Mouse (Mus musculus) heart, embryonic 14.5 days (tissue): Measurements from ENCODE around the gene Wdr26. TPM values are rescaled to one million over a fixed set of nuclear protein-coding genes. Genes with fewer than 3 reads are reported as not detected.

ENCODE experiments used
- ATAC-seq: fragments of 200-750 bp; cut with Nextera tagmentation; 2 replicates; pipeline ENCODE4 v1.8.0; 2017; ENCODE audit warnings: low read depth, moderate TSS enrichment; ENCODE audit not compliant: insufficient number of reproducible peaks, insufficient read depth, low FRiP score
- H3K27ac ChIP-seq, 2 experiments: fragments of 200-500 bp in 1 of 2; fragments of 300-500 bp in 1 of 2; sonication (generic) in 1 of 2; replicated peaks in 1 of 2; 2 replicates each; pipeline ENCODE4 v1.5.1; 2012 to 2014; ENCODE audit warnings: low read depth in 2 of 2, low read length in 2 of 2, control low read depth in 1 of 2, mild to moderate bottlenecking in 1 of 2, mixed read lengths in 1 of 2; ENCODE audit not compliant: control insufficient read depth in 1 of 2, insufficient read depth in 1 of 2
- H3K27me3 ChIP-seq: fragments of 300-500 bp; sonication (generic); 2 replicates; pipeline ENCODE4 v1.6.1; 2014; ENCODE audit warnings: mild to moderate bottlenecking, low read length, control low read depth; ENCODE audit not compliant: control insufficient read depth, insufficient read depth
- H3K36me3 ChIP-seq: fragments of 300-500 bp; sonication (generic); 2 replicates; pipeline ENCODE4 v1.6.1; 2014; ENCODE audit warnings: mild to moderate bottlenecking, control low read depth, low read length, mixed read lengths; ENCODE audit not compliant: control insufficient read depth, insufficient read depth
- H3K4me1 ChIP-seq, 2 experiments: fragments of 200-500 bp in 1 of 2; fragments of 300-500 bp in 1 of 2; sonication (generic) in 1 of 2; 2 replicates each; pipeline ENCODE4 v1.6.1; 2012 to 2014; ENCODE audit warnings: low read length in 2 of 2, control low read depth in 1 of 2, mixed read lengths in 1 of 2; ENCODE audit not compliant: control insufficient read depth in 2 of 2, insufficient read depth in 2 of 2
- H3K4me2 ChIP-seq: fragments of 300-500 bp; sonication (generic); 2 replicates; pipeline ENCODE4 v1.6.1; 2014; ENCODE audit warnings: mild to moderate bottlenecking, low read length
- H3K4me3 ChIP-seq, 2 experiments: fragments of 200-500 bp in 1 of 2; fragments of 300-500 bp in 1 of 2; sonication (generic) in 1 of 2; 2 replicates each; pipeline ENCODE4 v1.5.1; 2012 to 2014; ENCODE audit warnings: low read length in 2 of 2, mild to moderate bottlenecking in 2 of 2, control low read depth in 1 of 2, low read depth in 1 of 2, moderate library complexity in 1 of 2; ENCODE audit not compliant: control insufficient read depth in 1 of 2, insufficient read depth in 1 of 2
- H3K9ac ChIP-seq: fragments of 300-500 bp; sonication (generic); 2 replicates; pipeline ENCODE4 v1.6.1; 2014; ENCODE audit warnings: mild to moderate bottlenecking, low read length
- H3K9me3 ChIP-seq: fragments of 300-500 bp; sonication (generic); 2 replicates; pipeline ENCODE4 v1.6.1; 2016; ENCODE audit warnings: low read length, control low read depth; ENCODE audit not compliant: control insufficient read depth
- WGBS: fragments of 180-500 bp; shearing (Covaris S2); extraction: QIAGEN DNeasy Blood & Tissue Kit; methylation state at CpG from one replicate; pipeline ENCODE4 v1.1.7; 2014; 5-methylcytosine and 5-hydroxymethylcytosine counted together
- polyA plus RNA-seq: library from polyadenylated mRNA; unstranded; fragments of >200 nt; fragmentation: Nextera tagmentation; extraction: Ambion mirVana; gene quantifications from 2 replicates; pipeline ENCODE4 v1.2.1, GENCODE M21; 2014

Wdr26 gene
- polyA plus RNA-seq, 1 experiment from 2014 or later, result 47.7 TPM

- H3K9me3 ChIP-seq, result no peaks in the 10 kb centered on the region
- no peaks in the 10 kb centered on the region for H3K27me3 ChIP-seq
- WGBS, result 27% methylated on average over 8 of the region's 8 CpGs
- H3K27ac ChIP-seq, result peak overlapping the region; percentile 57 to 65; a peak in 2 of 4 replicates
- H3K4me1 ChIP-seq, result peaks cover 13 to 18% of the 10 kb centered on the region in 2 experiments
- peak overlapping the region; percentile 19 to 31 for H3K4me3 ChIP-seq
- H3K36me3 ChIP-seq, result no peaks in the 10 kb centered on the region
- H3K9ac ChIP-seq, result peak overlapping the region; percentile 27
- peak overlapping the region; percentile 50 for H3K4me2 ChIP-seq
- ATAC-seq, result peak; percentile 60
These were observed 22.7 kb upstream of the Wdr26 start for GRCm38 (mm10) chr1:181234326-181235035.

GRCm38 (mm10) chr1:181233734-181234133, 21.9 kb upstream of the Wdr26 start:
- WGBS, result 85% methylated on average over 6 of the region's 6 CpGs
- H3K27me3 ChIP-seq, result no peaks in the 10 kb centered on the region
- peak overlapping the region; percentile 27; the same call in 1 of the 2 replicates for H3K9ac ChIP-seq
- no peak for ATAC-seq
- H3K9me3 ChIP-seq, result no peaks in the 10 kb centered on the region
- H3K4me3 ChIP-seq, result peak overlapping the region in 1 of 2 experiments; percentile 19; a peak in 2 of 4 replicates
- H3K4me2 ChIP-seq, result peak overlapping the region; percentile 50; the same call in 1 of the 2 replicates
- H3K4me1 ChIP-seq, result peaks cover 14 to 18% of the 10 kb centered on the region in 2 experiments
- no peaks in the 10 kb centered on the region for H3K36me3 ChIP-seq
- H3K27ac ChIP-seq, result no peak overlapping the region

GRCm38 (mm10) chr1:181232307-181233027, 20.7 kb upstream of the Wdr26 start:
- WGBS, result 24% methylated on average over 8 of the region's 8 CpGs
- no peaks in the 10 kb centered on the region for H3K9me3 ChIP-seq
- H3K4me1 ChIP-seq, result peaks cover 17 to 18% of the 10 kb centered on the region in 2 experiments
- H3K9ac ChIP-seq, result no peak overlapping the region
- H3K27ac ChIP-seq, result peak overlapping the region in 1 of 2 experiments; percentile 14; a peak in 1 of 4 replicates
- H3K36me3 ChIP-seq, result no peaks in the 10 kb centered on the region
- no peak overlapping the region for H3K4me3 ChIP-seq
- 0 out of 2 replicates have a peak, but pooled peaks have one; percentile 9 for ATAC-seq
- no peak overlapping the region for H3K4me2 ChIP-seq
- H3K27me3 ChIP-seq, result no peaks in the 10 kb centered on the region

- Histone ChIP-seq H3K27ac (0 out of 4 replicates have a peak overlapping the region, but pooled peaks of 1 of the 2 experiments have one; percentile 14), H3K9me3 (no peaks in the 10 kb centered on the region), H3K4me3 (no peak overlapping the region), H3K9ac (no peak overlapping the region), H3K4me2 (no peak overlapping the region), H3K27me3 (no peaks in the 10 kb centered on the region), H3K4me1 (peaks cover 18 to 23% of the 10 kb centered on the region in 2 experiments), H3K36me3 (no peaks in the 10 kb centered on the region)
- WGBS, result 85% methylated on average over 9 of the region's 9 CpGs
- ATAC-seq, result no peak
These were observed 20.0 kb upstream of the Wdr26 start for GRCm38 (mm10) chr1:181231821-181232220.

- Histone ChIP-seq H3K4me3 (no peak overlapping the region), H3K36me3 (no peaks in the 10 kb centered on the region), H3K4me2 (no peak overlapping the region), H3K27me3 (no peaks in the 10 kb centered on the region), H3K9me3 (no peaks in the 10 kb centered on the region), H3K4me1 (peaks cover 21 to 23% of the 10 kb centered on the region in 2 experiments), H3K9ac (no peak overlapping the region), H3K27ac (no peak overlapping the region)
- no peak for ATAC-seq
- 49% methylated on average over 7 of the region's 7 CpGs for WGBS
These were observed 19.5 kb upstream of the Wdr26 start for GRCm38 (mm10) chr1:181231262-181231661.

GRCm38 (mm10) chr1:181230731-181231148, 18.9 kb upstream of the Wdr26 start:
- Histone ChIP-seq H3K4me2 (no peak overlapping the region), H3K9me3 (no peaks in the 10 kb centered on the region), H3K27ac (no peak overlapping the region), H3K4me3 (no peak overlapping the region), H3K4me1 (peaks cover 21 to 23% of the 10 kb centered on the region in 2 experiments), H3K9ac (no peak overlapping the region), H3K36me3 (no peaks in the 10 kb centered on the region), H3K27me3 (no peaks in the 10 kb centered on the region)
- no peak for ATAC-seq
- WGBS, result 28% methylated on average over 10 of the region's 10 CpGs

- no peak overlapping the region for H3K9ac ChIP-seq
These were observed 17.2 kb upstream of the Wdr26 start for GRCm38 (mm10) chr1:181229046-181229445.

More at GRCm38 (mm10) chr1:181229046-181229445, 17.2 kb upstream of the Wdr26 start:
- H3K36me3 ChIP-seq, result no peaks in the 10 kb centered on the region
- no peaks in the 10 kb centered on the region for H3K27me3 ChIP-seq
- WGBS, result 70% methylated on average over 5 of the region's 5 CpGs
- H3K4me1 ChIP-seq, result peaks cover 15 to 17% of the 10 kb centered on the region in 2 experiments
- H3K4me2 ChIP-seq, result no peak overlapping the region
- no peak overlapping the region for H3K27ac ChIP-seq
- H3K4me3 ChIP-seq, result no peak overlapping the region
- H3K9me3 ChIP-seq, result no peaks in the 10 kb centered on the region
- no peak for ATAC-seq
